Mouse (Mus musculus) left cerebral cortex, postnatal 25 days (tissue): ENCODE measurements around the gene Pln. TPM values are rescaled to one million over a fixed set of nuclear protein-coding genes. Genes with fewer than 3 reads are reported as not detected.

Experiments used
- total RNA-seq, 2 experiments: library from RNA; stranded (reverse); gene quantifications; 2 replicates each; pipeline ENCODE4 v1.2.3; 2021

Gene Pln
- total RNA-seq, 2 experiments from 2014 or later = 2.3 to 3.2 TPM

Other genes with a start within 250 kb of the Pln start
- gene Cep85l, start 42.3 kb downstream of the Pln start, total RNA-seq = 10 to 100 TPM; 18.7 to 19.9 TPM